Mouse (Mus musculus): ENCODE data around the gene Il25. TPM values are rescaled to one million over a fixed set of nuclear protein-coding genes. Genes with fewer than 3 reads are reported as not detected.
A peak's percentile ranks its signal among the peaks of the same experiment; 100 is the strongest.

Gene Il25
- polyA plus RNA-seq, 1 experiment from 2014 or later = not detected

DNA sequence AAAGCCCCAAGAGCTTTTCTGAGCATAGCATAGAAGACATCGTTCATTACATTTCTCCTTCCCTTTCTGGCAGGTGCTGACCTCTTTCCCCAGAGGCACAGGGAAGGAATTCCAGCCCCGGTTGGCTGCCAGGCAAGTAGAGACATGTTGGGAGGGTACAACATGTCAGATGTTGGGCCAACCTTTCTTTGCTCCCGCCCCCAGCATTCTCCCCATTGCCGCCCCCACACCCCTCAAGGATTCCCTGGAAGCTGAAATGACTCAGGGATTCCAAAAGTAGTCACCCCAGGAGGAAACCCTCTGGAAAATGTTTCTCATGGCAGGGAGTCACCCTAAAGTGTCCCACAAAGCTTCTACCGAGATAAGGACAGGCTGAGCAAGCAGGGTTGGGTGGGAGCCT is 2.7 kb upstream of the Il25 start:
- no peak for ATAC-seq (ENCODE audit: extremely low read depth, insufficient number of reproducible peaks, low FRiP score, low TSS enrichment)
- Histone ChIP-seq H3K27me3 (replicated peaks) (peaks cover 46% of the 10 kb centered on the region), H3K4me2 (no peak overlapping the region), H3K4me3 (no peak overlapping the region), H3K36me3 (no peaks in the 10 kb centered on the region), H3K9ac (no peak overlapping the region), H3K9me3 (no peaks in the 10 kb centered on the region), H3K4me1 (peaks cover 41% of the 10 kb centered on the region), H3K27ac (replicated peaks) (no peak overlapping the region)
- 50% methylated on average over 5 of the region's 5 CpGs for WGBS

DNA sequence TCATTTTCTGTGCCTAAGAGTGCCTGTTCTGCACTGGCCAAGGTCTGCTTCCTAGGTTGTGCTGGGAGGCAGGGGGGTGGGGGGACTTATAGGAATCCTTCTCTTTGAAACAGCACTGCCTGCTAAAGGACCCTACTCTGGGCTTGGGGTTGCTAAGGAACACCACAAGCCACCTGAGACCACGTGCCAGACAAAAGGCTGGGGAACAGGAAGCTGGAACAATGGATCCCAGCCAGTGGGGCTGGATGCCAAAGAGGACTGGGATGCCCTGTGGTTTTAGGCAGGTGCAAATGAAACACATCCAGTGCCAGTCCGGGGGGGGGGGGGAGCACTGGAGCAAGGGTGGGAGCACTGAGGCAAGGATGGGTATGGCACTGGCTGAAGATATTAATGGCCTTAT is 2.1 kb upstream of the Il25 start:
- H3K27me3 ChIP-seq (replicated peaks) = peaks cover 45% of the 10 kb centered on the region
- H3K9ac ChIP-seq = no peak overlapping the region
- peaks cover 35% of the 10 kb centered on the region for H3K4me1 ChIP-seq
- 33% methylated on average over 2 of the region's 2 CpGs for WGBS
- H3K9me3 ChIP-seq = no peaks in the 10 kb centered on the region
- no peak overlapping the region for H3K27ac ChIP-seq (replicated peaks)
- no peak overlapping the region for H3K4me2 ChIP-seq
- no peak overlapping the region for H3K4me3 ChIP-seq
- no peak for ATAC-seq (ENCODE audit: extremely low read depth, insufficient number of reproducible peaks, low FRiP score, low TSS enrichment)
- H3K36me3 ChIP-seq = no peaks in the 10 kb centered on the region

DNA sequence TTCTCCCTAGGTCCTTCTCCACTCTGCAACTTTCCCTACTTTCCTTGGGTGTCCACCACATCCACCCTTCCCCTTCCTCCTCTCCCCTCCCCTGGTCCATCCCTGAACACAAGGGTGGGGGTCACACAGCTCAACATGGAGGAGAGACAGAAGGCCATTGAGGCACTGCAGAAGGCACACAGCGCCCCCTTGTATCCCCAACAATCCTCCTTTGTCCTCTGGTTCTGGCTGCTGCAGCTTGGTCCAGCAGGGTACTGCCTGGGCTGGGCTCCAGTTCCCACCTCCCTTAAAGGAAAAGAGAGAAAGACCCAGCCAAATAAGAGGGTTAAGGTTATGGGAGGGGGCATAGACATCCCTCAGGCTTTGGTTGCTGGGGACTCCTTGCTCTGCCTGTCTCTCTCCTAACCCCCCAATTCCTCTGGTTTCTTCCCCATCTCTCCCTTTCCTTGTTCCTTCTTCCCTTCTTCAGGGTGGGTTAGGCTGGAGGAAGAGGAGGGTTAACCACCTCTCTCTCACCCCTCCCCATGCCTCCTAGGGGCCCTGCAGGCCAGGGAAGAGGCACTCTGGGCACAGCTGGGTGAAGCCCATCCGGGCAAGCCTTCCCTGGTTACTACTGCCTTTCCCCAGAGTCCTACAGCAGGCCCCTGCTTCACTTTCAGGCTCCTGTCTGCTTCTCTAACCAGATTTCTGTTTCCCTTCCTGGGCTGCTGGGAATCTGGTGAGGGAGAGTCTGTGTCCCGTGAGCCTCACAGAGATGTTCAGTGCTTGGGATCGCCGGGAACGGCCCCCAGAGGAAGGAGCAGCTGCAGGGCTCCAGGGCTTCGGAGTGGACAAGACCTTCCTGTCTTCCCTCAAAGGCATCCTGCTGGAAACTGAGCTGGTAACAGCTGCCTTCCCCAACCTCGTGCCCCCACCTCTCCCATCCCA is 3.7 kb downstream of the Il25 start, which contains the start of gene Cmtm5:
Gene Cmtm5 (plus strand): TSS at position 358 of the 927 bp plus-strand sequence.
- Histone ChIP-seq H3K36me3 (peaks cover 15% of the 10 kb centered on the region), H3K9me3 (no peaks in the 10 kb centered on the region), H3K4me3 (no peak within 1 kb of the TSS), H3K27ac (replicated peaks) (peak within 1 kb of the TSS; percentile 25; the same call in 1 of the 2 replicates), H3K4me1 (peaks cover 30% of the 10 kb centered on the region), H3K9ac (peak within 1 kb of the TSS; percentile 25; the same call in 1 of the 2 replicates), H3K4me2 (0 out of 2 replicates have a peak within 1 kb of the TSS, but pooled peaks have one; percentile 2), H3K27me3 (replicated peaks) (peaks cover 13% of the 10 kb centered on the region)
- no peak for ATAC-seq (ENCODE audit: extremely low read depth, insufficient number of reproducible peaks, low FRiP score, low TSS enrichment)
- WGBS = 18% methylated on average over 8 of the region's 8 CpGs

DNA sequence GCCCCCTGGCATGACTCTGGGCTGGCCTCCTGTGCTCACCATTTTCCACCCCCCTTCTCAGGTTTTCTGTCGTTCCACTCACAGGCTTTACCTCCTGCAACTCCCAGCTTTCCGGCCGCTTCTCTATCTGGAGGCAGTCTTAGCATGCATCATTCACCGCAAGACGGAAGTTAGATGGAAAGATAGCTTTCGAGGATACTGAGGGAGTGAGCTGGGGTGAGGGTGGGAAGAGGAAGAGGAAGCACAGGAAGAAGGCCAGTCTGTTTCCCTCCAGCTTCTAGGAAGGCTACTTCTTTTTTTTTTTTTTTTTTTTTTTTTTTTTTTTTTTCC is 4.3 kb downstream of the Il25 start:
- ATAC-seq (ENCODE audit: extremely low read depth, insufficient number of reproducible peaks, low FRiP score, low TSS enrichment) = no peak
- peaks cover 30% of the 10 kb centered on the region for H3K4me1 ChIP-seq
- WGBS = 30% methylated on average over 6 of the region's 6 CpGs
- H3K36me3 ChIP-seq = peaks cover 22% of the 10 kb centered on the region
- 0 out of 2 replicates have a peak overlapping the region, but pooled peaks have one; percentile 25 for H3K27ac ChIP-seq (replicated peaks)
- H3K27me3 ChIP-seq (replicated peaks) = peaks cover 13% of the 10 kb centered on the region
- H3K9ac ChIP-seq = 0 out of 2 replicates have a peak overlapping the region, but pooled peaks have one; percentile 25
- H3K4me3 ChIP-seq = no peak overlapping the region
- H3K9me3 ChIP-seq = no peaks in the 10 kb centered on the region
- H3K4me2 ChIP-seq = 0 out of 2 replicates have a peak overlapping the region, but pooled peaks have one; percentile 2

DNA sequence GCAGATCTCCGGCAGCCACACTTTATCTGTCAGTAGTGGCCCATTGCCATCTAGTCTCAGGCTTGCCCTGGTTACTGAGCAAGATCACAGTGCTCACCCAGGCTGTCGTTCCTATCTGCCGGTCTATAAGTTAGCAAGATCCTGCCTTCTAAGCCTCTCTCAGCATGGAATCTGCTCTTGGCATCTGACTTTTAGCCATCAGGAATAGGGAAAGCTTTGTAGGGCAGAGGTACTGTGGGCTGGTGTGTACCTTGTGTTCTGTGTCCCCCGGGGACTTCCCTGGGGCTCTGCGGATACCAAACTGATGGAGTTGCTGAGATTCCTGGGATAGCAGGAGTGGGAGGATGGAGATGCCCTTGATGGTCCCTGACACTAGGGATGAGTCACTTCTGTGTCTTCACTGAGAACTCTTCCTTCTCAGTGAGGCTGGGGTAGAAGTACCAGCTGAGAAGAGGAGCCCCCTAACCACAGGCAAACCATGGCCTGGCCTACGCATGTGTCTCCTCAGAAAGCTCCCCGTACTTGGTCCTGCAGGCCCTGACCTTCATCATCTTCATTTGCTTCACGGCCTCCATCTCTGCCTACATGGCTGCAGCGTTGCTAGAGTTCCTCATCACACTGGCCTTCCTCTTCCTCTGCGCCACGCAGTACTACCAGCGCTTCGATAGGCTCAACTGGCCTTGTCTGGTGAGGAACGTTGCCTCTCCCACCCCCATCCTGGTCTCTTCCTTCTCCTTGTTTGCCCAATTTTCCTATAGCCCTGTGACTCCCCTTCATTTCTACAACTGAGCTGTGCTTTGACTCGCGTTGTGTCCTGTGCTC is 5.1 kb downstream of the Il25 start:
- Histone ChIP-seq H3K36me3 (peaks cover 29% of the 10 kb centered on the region), H3K9me3 (no peaks in the 10 kb centered on the region), H3K4me3 (no peak overlapping the region), H3K4me1 (peaks cover 29% of the 10 kb centered on the region), H3K9ac (0 out of 2 replicates have a peak overlapping the region, but pooled peaks have one; percentile 14), H3K27me3 (replicated peaks) (peaks cover 13% of the 10 kb centered on the region), H3K4me2 (no peak overlapping the region), H3K27ac (replicated peaks) (0 out of 2 replicates have a peak overlapping the region, but pooled peaks have one; percentile 28)
- 60% methylated on average over 16 of the region's 16 CpGs for WGBS
- ATAC-seq (ENCODE audit: extremely low read depth, insufficient number of reproducible peaks, low FRiP score, low TSS enrichment) = no peak

DNA sequence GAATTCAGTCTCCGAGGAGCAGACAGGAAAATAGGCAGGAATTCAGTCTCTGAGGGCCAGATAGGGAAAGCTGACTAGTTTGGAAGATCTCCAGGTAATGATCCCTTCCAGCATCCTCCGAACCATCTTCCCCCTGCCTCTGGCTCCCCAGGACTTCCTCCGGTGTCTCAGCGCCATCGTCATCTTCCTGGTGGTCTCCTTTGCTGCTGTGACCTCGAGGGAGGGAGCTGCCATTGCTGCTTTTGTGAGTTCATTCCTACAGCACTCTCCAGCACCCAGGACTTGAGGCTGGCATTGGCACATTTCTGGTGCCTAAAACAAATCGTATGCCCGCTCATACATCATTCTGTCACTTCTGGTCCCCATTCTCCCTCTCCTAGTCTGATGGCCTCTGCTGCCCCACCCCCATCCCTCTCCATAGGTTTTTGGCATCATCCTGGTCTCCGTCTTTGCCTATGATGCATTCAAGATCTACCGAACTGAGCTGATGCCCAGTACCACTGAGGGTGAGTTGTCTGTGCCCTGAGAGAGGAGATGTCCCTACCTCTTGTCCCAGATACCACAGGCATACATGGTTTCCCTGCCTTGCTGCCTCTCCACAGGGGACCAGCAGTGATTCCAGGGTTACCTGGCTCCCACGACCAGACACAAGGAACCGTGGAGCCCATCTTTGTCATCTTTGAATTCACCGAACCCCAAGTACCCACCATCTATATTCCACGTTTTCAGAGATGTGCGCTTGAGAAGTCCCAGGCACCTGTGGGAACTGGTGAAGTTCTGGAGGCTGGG is 6.1 kb downstream of the Il25 start:
- 50% methylated on average over 15 of the region's 15 CpGs for WGBS
- Histone ChIP-seq H3K9ac (no peak overlapping the region), H3K4me2 (no peak overlapping the region), H3K4me3 (no peak overlapping the region), H3K9me3 (no peaks in the 10 kb centered on the region), H3K27me3 (replicated peaks) (peaks cover 13% of the 10 kb centered on the region), H3K4me1 (peaks cover 23% of the 10 kb centered on the region), H3K36me3 (peaks cover 40% of the 10 kb centered on the region), H3K27ac (replicated peaks) (0 out of 2 replicates have a peak overlapping the region, but pooled peaks have one; percentile 28)
- ATAC-seq (ENCODE audit: extremely low read depth, insufficient number of reproducible peaks, low FRiP score, low TSS enrichment) = no peak

DNA sequence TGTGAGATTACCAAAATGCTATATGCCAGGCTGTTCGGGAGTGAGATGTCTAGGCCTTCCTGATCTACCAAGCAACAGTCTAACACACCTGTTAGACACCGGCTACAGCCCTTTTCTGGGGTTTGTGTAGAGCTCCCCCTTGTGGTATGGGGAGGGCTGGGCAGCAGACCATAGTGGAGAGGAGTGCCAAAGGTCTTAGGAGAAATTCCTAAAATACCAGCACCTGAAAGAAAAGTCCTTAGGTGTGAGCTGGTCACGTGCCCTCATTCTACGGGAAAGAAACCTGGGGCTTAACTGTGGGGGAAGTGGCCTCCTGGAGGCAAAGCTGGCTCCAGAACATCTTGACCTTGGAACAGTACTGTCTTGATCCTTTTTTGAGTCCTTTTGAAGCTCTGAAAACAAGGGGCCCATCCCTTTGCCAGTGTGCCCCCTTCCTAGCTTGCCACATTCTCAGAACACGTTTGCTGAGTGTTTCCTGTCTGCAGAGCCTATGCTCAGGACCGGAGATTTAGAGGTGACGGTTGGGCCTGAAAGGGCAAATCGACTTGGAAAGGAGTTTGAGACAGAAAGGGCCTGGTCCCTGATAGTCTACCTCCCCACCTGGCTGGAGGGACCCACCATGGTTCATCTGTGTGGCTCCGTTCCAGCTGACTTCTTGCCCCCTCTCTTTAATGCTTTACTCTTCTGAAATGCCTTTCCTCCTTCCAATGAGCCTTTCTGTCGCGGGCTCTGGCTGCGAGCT is 7.1 kb downstream of the Il25 start:
- peaks cover 49% of the 10 kb centered on the region for H3K36me3 ChIP-seq

DNA sequence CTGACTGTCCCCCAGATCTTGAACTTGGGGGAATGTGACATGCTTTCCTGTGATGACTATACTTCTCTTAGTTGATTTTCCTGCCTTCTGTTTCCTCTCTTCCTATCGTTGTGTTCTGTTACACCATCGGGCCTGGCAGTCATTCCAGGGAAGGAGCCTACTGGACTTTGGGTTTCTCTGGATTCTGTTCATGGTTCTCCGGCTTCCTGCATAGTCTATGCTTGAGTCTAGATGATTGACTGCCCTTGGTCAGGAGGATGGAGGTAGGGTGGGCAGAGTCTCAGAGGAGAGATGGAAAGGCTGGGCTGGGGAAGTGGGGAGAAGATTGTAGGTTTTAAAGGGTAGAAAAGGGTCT is 7.7 kb downstream of the Il25 start:
- peaks cover 23% of the 10 kb centered on the region for H3K4me1 ChIP-seq
- H3K9me3 ChIP-seq = no peaks in the 10 kb centered on the region
- ATAC-seq (ENCODE audit: extremely low read depth, insufficient number of reproducible peaks, low FRiP score, low TSS enrichment) = no peak
- H3K9ac ChIP-seq = no peak overlapping the region
- H3K4me3 ChIP-seq = no peak overlapping the region
- H3K27ac ChIP-seq (replicated peaks) = peak overlapping the region; percentile 43
- H3K36me3 ChIP-seq = peaks cover 55% of the 10 kb centered on the region
- H3K27me3 ChIP-seq (replicated peaks) = peaks cover 5% of the 10 kb centered on the region
- 49% methylated on average over 3 of the region's 3 CpGs for WGBS
- H3K4me2 ChIP-seq = no peak overlapping the region

More for the DNA sequence above, 7.1 kb downstream of the Il25 start:
- H3K4me3 ChIP-seq = no peak overlapping the region
- H3K9me3 ChIP-seq = no peaks in the 10 kb centered on the region
- peak overlapping the region; percentile 43 for H3K27ac ChIP-seq (replicated peaks)
- ATAC-seq (ENCODE audit: extremely low read depth, insufficient number of reproducible peaks, low FRiP score, low TSS enrichment) = peak; percentile 12; the same call in 1 of the 2 replicates
- peaks cover 10% of the 10 kb centered on the region for H3K27me3 ChIP-seq (replicated peaks)
- H3K9ac ChIP-seq = no peak overlapping the region
- H3K4me2 ChIP-seq = no peak overlapping the region
- 31% methylated on average over 12 of the region's 12 CpGs for WGBS
- H3K4me1 ChIP-seq = peaks cover 23% of the 10 kb centered on the region

DNA sequence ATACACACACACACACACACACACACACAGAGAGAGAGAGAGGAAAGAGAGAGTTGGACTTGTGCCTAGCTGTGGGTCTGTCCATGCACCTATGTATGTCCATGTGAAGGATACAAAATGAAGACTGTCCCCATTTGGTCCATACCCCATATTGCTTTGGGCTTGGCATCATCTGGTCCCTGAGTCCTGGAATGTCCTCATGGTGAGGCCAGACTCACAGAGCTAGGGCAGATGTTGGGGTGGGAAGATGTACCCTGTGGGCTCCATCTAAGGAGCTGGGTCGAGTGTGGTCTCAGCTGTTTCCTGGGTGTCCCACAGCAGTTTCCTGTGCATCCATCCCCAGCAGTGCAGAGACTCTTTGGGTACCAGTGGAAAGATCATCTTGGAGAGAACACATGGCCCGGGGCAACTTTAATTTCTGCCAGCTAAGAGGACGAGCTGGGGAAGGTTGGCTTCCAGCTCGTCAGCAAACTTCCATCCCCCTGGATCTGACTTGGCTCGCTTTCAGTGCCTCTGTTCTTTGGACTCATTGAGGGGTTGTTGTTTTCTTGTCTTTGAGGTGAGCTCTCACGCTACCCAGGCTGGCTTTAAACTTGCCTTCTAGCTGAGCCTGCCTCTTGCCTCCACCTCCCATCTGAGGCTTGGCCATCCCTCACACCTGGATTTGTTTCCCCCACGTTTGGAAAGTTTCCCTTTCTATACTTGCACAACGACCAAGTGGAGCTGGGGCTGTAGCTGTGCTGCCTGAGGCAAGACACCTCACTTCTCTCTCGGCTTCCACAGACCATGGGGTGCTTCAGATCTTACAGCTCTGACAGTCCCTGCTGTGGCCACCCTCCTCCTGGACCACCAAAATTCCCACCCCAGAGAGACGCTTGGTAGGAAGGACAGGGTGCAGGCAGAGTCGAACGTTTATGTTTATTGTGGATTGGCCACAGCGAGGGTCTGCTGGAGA is 8.8 kb downstream of the Il25 start:
- no peak overlapping the region for H3K4me3 ChIP-seq
- WGBS = 47% methylated on average over 13 of the region's 13 CpGs
- H3K27me3 ChIP-seq (replicated peaks) = 0 out of 2 replicates have a peak, but pooled peaks cover 4% of the 10 kb centered on the region
- no peak overlapping the region for H3K4me2 ChIP-seq
- peak overlapping the region; percentile 44; the same call in 1 of the 2 replicates for H3K9ac ChIP-seq
- peaks cover 66% of the 10 kb centered on the region for H3K36me3 ChIP-seq
- H3K27ac ChIP-seq (replicated peaks) = peak overlapping the region; percentile 20; the same call in 1 of the 2 replicates
- H3K4me1 ChIP-seq = peaks cover 22% of the 10 kb centered on the region
- ATAC-seq (ENCODE audit: extremely low read depth, insufficient number of reproducible peaks, low FRiP score, low TSS enrichment) = no peak
- H3K9me3 ChIP-seq = no peaks in the 10 kb centered on the region

Data from heart, embryonic 13.5 days (tissue).